Mouse (Mus musculus) hindbrain, embryonic 14.5 days (tissue): Measurements from ENCODE around the gene Sox6. TPM values are rescaled to one million over a fixed set of nuclear protein-coding genes. Genes with fewer than 3 reads are reported as not detected.

Experiments used
- ATAC-seq: fragments of 200-750 bp; cut with Nextera tagmentation; 2 replicates; pipeline ENCODE4 v1.8.0; 2017; ENCODE audit warnings: moderate number of reproducible peaks, mild to moderate bottlenecking, moderate TSS enrichment, moderate library complexity; ENCODE audit not compliant: low FRiP score
- DNase-seq: peaks from one replicate; pipeline ENCODE4 v3.0.0-alpha.2; 2015; ENCODE audit warnings: low spot score
- H3K27ac ChIP-seq: fragments of 300-500 bp; sonication (generic); 2 replicates; pipeline ENCODE4 v1.5.1; 2014; ENCODE audit warnings: mild to moderate bottlenecking, moderate library complexity
- H3K27me3 ChIP-seq: fragments of 300-500 bp; sonication (generic); 2 replicates; pipeline ENCODE4 v1.6.1; 2014; ENCODE audit warnings: mild to moderate bottlenecking, low read length, mixed read lengths; ENCODE audit not compliant: control insufficient read depth, insufficient read depth
- H3K36me3 ChIP-seq: fragments of 300-500 bp; sonication (generic); replicated peaks from 2 replicates; pipeline ENCODE4 v1.6.1; 2014; ENCODE audit not compliant: control insufficient read depth, insufficient read depth
- H3K4me1 ChIP-seq: fragments of 300-500 bp; sonication (generic); replicated peaks from 2 replicates; pipeline ENCODE4 v1.6.1; 2014; ENCODE audit warnings: antibody characterized with exemption, low read length, mixed read lengths; ENCODE audit not compliant: control insufficient read depth, insufficient read depth
- H3K4me2 ChIP-seq: fragments of 300-500 bp; sonication (generic); replicated peaks from 2 replicates; pipeline ENCODE4 v1.6.1; 2014; ENCODE audit warnings: mild to moderate bottlenecking, moderate library complexity
- H3K4me3 ChIP-seq: fragments of 300-500 bp; sonication (generic); replicated peaks from 2 replicates; pipeline ENCODE4 v1.5.1; 2014; ENCODE audit warnings: mild to moderate bottlenecking, low read length
- H3K9ac ChIP-seq: fragments of 300-500 bp; sonication (generic); 2 replicates; pipeline ENCODE4 v1.6.1; 2014
- H3K9me3 ChIP-seq: fragments of 300-500 bp; sonication (generic); 2 replicates; pipeline ENCODE4 v1.6.1; 2016; ENCODE audit warnings: low read length; ENCODE audit not compliant: control insufficient read depth
- WGBS: fragments of 180-500 bp; shearing (Covaris S2); extraction: QIAGEN DNeasy Blood & Tissue Kit; methylation state at CpG from one replicate; pipeline ENCODE4 v1.1.7; 2014; 5-methylcytosine and 5-hydroxymethylcytosine counted together
- polyA plus RNA-seq: library from polyadenylated mRNA; unstranded; fragments of >200 nt; fragmentation: Nextera tagmentation; extraction: Ambion mirVana; gene quantifications from 2 replicates; pipeline ENCODE4 v1.2.1, GENCODE M21; 2014

Gene Sox6
- polyA plus RNA-seq, 1 experiment from 2014 or later, result 32.7 TPM

- H3K4me2 ChIP-seq, result no peak overlapping the region
- no peak overlapping the region for H3K4me3 ChIP-seq
- no peak overlapping the region for H3K27ac ChIP-seq
- H3K36me3 ChIP-seq, result no peaks in the 10 kb centered on the region
- H3K27me3 ChIP-seq, result no peaks in the 10 kb centered on the region
- H3K4me1 ChIP-seq, result no peaks in the 10 kb centered on the region
- WGBS, result 91% methylated on average over 6 of the region's 6 CpGs
- H3K9ac ChIP-seq, result no peak overlapping the region
- no peaks in the 10 kb centered on the region for H3K9me3 ChIP-seq
- no peak for ATAC-seq
- no peak for DNase-seq
Observed at GRCm38 (mm10) chr7:115686687-115687086, 351.9 kb downstream of the Sox6 start.

GRCm38 (mm10) chr7:115684142-115684541, 354.5 kb downstream of the Sox6 start:
- 97% methylated on average over 3 of the region's 3 CpGs for WGBS

GRCm38 (mm10) chr7:115671749-115672148, 366.8 kb downstream of the Sox6 start:
- Histone ChIP-seq H3K9ac (no peak overlapping the region), H3K9me3 (no peaks in the 10 kb centered on the region), H3K36me3 (no peaks in the 10 kb centered on the region), H3K4me1 (peaks cover 13% of the 10 kb centered on the region), H3K27me3 (no peaks in the 10 kb centered on the region), H3K4me3 (no peak overlapping the region), H3K4me2 (no peak overlapping the region), H3K27ac (no peak overlapping the region)
- no peak for ATAC-seq
- 95% methylated on average over 2 of the region's 2 CpGs for WGBS
- DNase-seq, result no peak

More at GRCm38 (mm10) chr7:115684142-115684541, 354.5 kb downstream of the Sox6 start:
- Histone ChIP-seq H3K4me3 (no peak overlapping the region), H3K36me3 (no peaks in the 10 kb centered on the region), H3K4me1 (no peaks in the 10 kb centered on the region), H3K9ac (no peak overlapping the region), H3K4me2 (no peak overlapping the region), H3K27me3 (no peaks in the 10 kb centered on the region), H3K27ac (no peak overlapping the region), H3K9me3 (no peaks in the 10 kb centered on the region)
- no peak for DNase-seq
- no peak for ATAC-seq

- Histone ChIP-seq H3K36me3 (no peaks in the 10 kb centered on the region), H3K27me3 (no peaks in the 10 kb centered on the region), H3K4me3 (no peak overlapping the region), H3K4me1 (peaks cover 16% of the 10 kb centered on the region), H3K9ac (no peak overlapping the region), H3K27ac (no peak overlapping the region), H3K9me3 (no peaks in the 10 kb centered on the region), H3K4me2 (no peak overlapping the region)
- 89% methylated on average over 4 of the region's 4 CpGs for WGBS
- ATAC-seq (no peak), DNase-seq (no peak)
Observed at GRCm38 (mm10) chr7:115671272-115671671, 367.3 kb downstream of the Sox6 start.

- no peak overlapping the region for H3K9ac ChIP-seq
- peaks cover 16% of the 10 kb centered on the region for H3K4me1 ChIP-seq
- H3K27me3 ChIP-seq, result no peaks in the 10 kb centered on the region; the same call in 1 of the 2 replicates
- no peak for DNase-seq
- H3K27ac ChIP-seq, result no peak overlapping the region
- 37% methylated on average over 6 of the region's 6 CpGs for WGBS
- H3K4me2 ChIP-seq, result no peak overlapping the region
- H3K4me3 ChIP-seq, result no peak overlapping the region
- H3K36me3 ChIP-seq, result no peaks in the 10 kb centered on the region
- H3K9me3 ChIP-seq, result no peaks in the 10 kb centered on the region
- no peak for ATAC-seq
Observed at GRCm38 (mm10) chr7:115669207-115670004, 369.2 kb downstream of the Sox6 start.

- Histone ChIP-seq H3K27me3 (no peaks in the 10 kb centered on the region; the same call in 1 of the 2 replicates), H3K4me3 (peak overlapping the region; percentile 26), H3K9me3 (no peaks in the 10 kb centered on the region), H3K4me1 (peaks cover 19% of the 10 kb centered on the region), H3K9ac (peak overlapping the region; percentile 44), H3K36me3 (no peaks in the 10 kb centered on the region), H3K27ac (peak overlapping the region; percentile 38; the same call in 1 of the 2 replicates), H3K4me2 (peak overlapping the region; percentile 57)
- peak; percentile 64; the same call in 1 of the 2 replicates for ATAC-seq
- peak; percentile 41 for DNase-seq
- WGBS, result 20% methylated on average over 18 of the region's 18 CpGs
Observed at GRCm38 (mm10) chr7:115666686-115667382, 371.8 kb downstream of the Sox6 start.

- DNase-seq (no peak), ATAC-seq (no peak)
- H3K4me1 ChIP-seq, result peaks cover 12% of the 10 kb centered on the region
- no peaks in the 10 kb centered on the region; the same call in 1 of the 2 replicates for H3K27me3 ChIP-seq
- 60% methylated on average over 6 of the region's 6 CpGs for WGBS
- H3K4me2 ChIP-seq, result no peak overlapping the region
- no peak overlapping the region for H3K9ac ChIP-seq
- H3K36me3 ChIP-seq, result no peaks in the 10 kb centered on the region
- no peak overlapping the region for H3K27ac ChIP-seq
- H3K4me3 ChIP-seq, result no peak overlapping the region
- no peaks in the 10 kb centered on the region for H3K9me3 ChIP-seq
Observed at GRCm38 (mm10) chr7:115663399-115663798, 375.2 kb downstream of the Sox6 start.

GRCm38 (mm10) chr7:115662121-115662520, 376.5 kb downstream of the Sox6 start:
- H3K27me3 ChIP-seq, result no peaks in the 10 kb centered on the region; the same call in 1 of the 2 replicates
- H3K9me3 ChIP-seq, result no peaks in the 10 kb centered on the region
- no peak overlapping the region for H3K9ac ChIP-seq
- H3K27ac ChIP-seq, result no peak overlapping the region
- 90% methylated on average over 9 of the region's 9 CpGs for WGBS
- no peak for DNase-seq
- H3K36me3 ChIP-seq, result no peaks in the 10 kb centered on the region
- H3K4me3 ChIP-seq, result no peak overlapping the region
- no peak for ATAC-seq
- no peak overlapping the region for H3K4me2 ChIP-seq
- peaks cover 9% of the 10 kb centered on the region for H3K4me1 ChIP-seq

GRCm38 (mm10) chr7:115646696-115647095, 391.9 kb downstream of the Sox6 start:
- no peak overlapping the region for H3K4me2 ChIP-seq
- DNase-seq (no peak), ATAC-seq (no peak)
- no peak overlapping the region for H3K4me3 ChIP-seq
- no peaks in the 10 kb centered on the region for H3K36me3 ChIP-seq
- no peaks in the 10 kb centered on the region for H3K9me3 ChIP-seq
- no peak overlapping the region for H3K9ac ChIP-seq
- H3K4me1 ChIP-seq, result peaks cover 11% of the 10 kb centered on the region
- no peak overlapping the region for H3K27ac ChIP-seq
- no peaks in the 10 kb centered on the region for H3K27me3 ChIP-seq
